In genomic region chr11:60412173-60412572, GRCm38 (mm10) we compare ENCODE assay signal across 9 mouse cellular contexts. TPM values are rescaled to one million over a fixed set of nuclear protein-coding genes. Genes with fewer than 3 reads are reported as not detected.
A peak's percentile ranks its signal among the peaks of the same experiment; 100 is the strongest.
DNase-seq lines count a peak whose midpoint lies in the region; ATAC-seq and TF ChIP-seq lines count a peak whose summit lies in the region.
"Had no signal": no experiment of that assay in that cellular context is flagged by ENCODE, and none has a peak within 500 bp of the region (broad histone marks: within the 10 kb centered on the region; RNA-seq: fewer than 3 reads in every experiment).

No protein-coding gene starts in this region.

- peak; percentile 64 for TF ChIP-seq CTCF in heart, postnatal 0 days (IDR thresholded peaks at IDR 0.05; ENCODE audit: low read depth)

- H3K4me3 ChIP-seq in heart, postnatal 0 days (ENCODE audit: low read depth, low read length) = no peak overlapping the region
- H3K4me3 ChIP-seq: embryonic facial prominence, embryonic 15.5 days had no signal

- peaks cover 31% of the 10 kb centered on the region for H3K36me3 ChIP-seq in heart, postnatal 0 days (replicated peaks; ENCODE audit: control insufficient read depth, insufficient read depth, low read length)

- no peaks in the 10 kb centered on the region for H3K27me3 ChIP-seq in heart, postnatal 0 days (ENCODE audit: control insufficient read depth, insufficient read depth, low read length)
- H3K27me3 ChIP-seq: embryonic facial prominence, embryonic 15.5 days had no signal

- no peak for TF ChIP-seq EP300 in heart, postnatal 0 days (IDR thresholded peaks at IDR 0.05; ENCODE audit: low read depth)

- H3K4me2 ChIP-seq in heart, postnatal 0 days (ENCODE audit: low read depth, low read length) = no peak overlapping the region
- H3K4me2 ChIP-seq: embryonic facial prominence, embryonic 15.5 days had no signal

- H3K9ac ChIP-seq in heart, postnatal 0 days (replicated peaks; ENCODE audit: low read depth, low read length) = no peak overlapping the region
- H3K9ac ChIP-seq: embryonic facial prominence, embryonic 15.5 days had no signal

- no peak for ATAC-seq in heart, postnatal 0 days (ENCODE audit: insufficient read depth, low read depth)

- 9% methylated on average over 3 of the region's 3 CpGs for WGBS in heart, postnatal 0 days

- H3K27ac ChIP-seq in heart, postnatal 0 days (ENCODE audit: low read depth) = no peak overlapping the region
- H3K27ac ChIP-seq: embryonic facial prominence, embryonic 15.5 days had no signal

- 0 out of 2 replicates have a peak, but pooled peaks cover 5% of the 10 kb centered on the region for H3K4me1 ChIP-seq in heart, postnatal 0 days (ENCODE audit: control insufficient read depth, insufficient read depth)

- DNase-seq in heart, postnatal 0 days (ENCODE audit: low spot score) = peak; percentile 61
- no peak for DNase-seq in heart, adult 11 months
- peak; percentile 74 for DNase-seq in CD4-positive helper T cell, adult 2 months (ENCODE audit: low read depth, low spot score)
- DNase-seq in adrenal gland, adult 2 months = peak; percentile 52
- DNase-seq in embryo, embryonic 9.5 days (ENCODE audit: extremely low spot score) = peak; percentile 53
- peak; percentile 84 for DNase-seq in layer of hippocampus, adult 11-12 months (ENCODE audit: low spot score)
- DNase-seq in lung, postnatal 36 days = peak; percentile 92
- DNase-seq in thymus, postnatal 25 days = peak; percentile 60

- H3K9me3 ChIP-seq in heart, postnatal 0 days (replicated peaks; ENCODE audit: control insufficient read depth, low read length) = no peaks in the 10 kb centered on the region
- H3K9me3 ChIP-seq: embryonic facial prominence, embryonic 15.5 days had no signal

RNA-seq across cellular contexts. Expression of gene Gid4, which starts 4.8 kb away (rescaled TPM):
- total RNA-seq in heart, postnatal 0 days (2014; rRNA removed; ENCODE audit: low replicate concordance) = 20.6 and 24.2 TPM in 2 replicates
- polyA plus RNA-seq in heart, postnatal 0 days (2015; fragmentation: Nextera tagmentation; extraction: Ambion mirVana) = 11.8 and 12.8 TPM in 2 replicates
- 10 to 100 TPM; 45.9 to 53.9 TPM for total RNA-seq in adrenal gland, adult 2 months (2021)
- 52.7 and 56.1 TPM in 2 replicates for polyA plus RNA-seq in adrenal gland, adult 2 months (2012; rRNA removed)

RNA-seq across cellular contexts. Expression of gene Atpaf2, which starts 6.1 kb away (rescaled TPM):
- 42.2 and 45.7 TPM in 2 replicates for total RNA-seq in heart, postnatal 0 days (2014; rRNA removed; ENCODE audit: low replicate concordance)
- polyA plus RNA-seq in heart, postnatal 0 days (2015; fragmentation: Nextera tagmentation; extraction: Ambion mirVana) = 43.2 and 44.1 TPM in 2 replicates
- total RNA-seq in adrenal gland, adult 2 months (2021) = 10 to 100 TPM; 81.2 to 90.9 TPM
- polyA plus RNA-seq in adrenal gland, adult 2 months (2012; rRNA removed) = 48.7 and 51.3 TPM in 2 replicates

RNA-seq across cellular contexts. Expression of gene Drg2, which starts 42.2 kb away (rescaled TPM):
- total RNA-seq in heart, postnatal 0 days (2014; rRNA removed; ENCODE audit: low replicate concordance) = 56.1 and 61.6 TPM in 2 replicates
- polyA plus RNA-seq in heart, postnatal 0 days (2015; fragmentation: Nextera tagmentation; extraction: Ambion mirVana) = 44.0 and 45.6 TPM in 2 replicates
- 10 to 100 TPM; 63.2 to 72.2 TPM for total RNA-seq in adrenal gland, adult 2 months (2021)
- polyA plus RNA-seq in adrenal gland, adult 2 months (2012; rRNA removed) = 36.6 and 40.5 TPM in 2 replicates

RNA-seq across cellular contexts. Expression of gene Myo15, which starts 57.0 kb away (rescaled TPM):
- not detected in 2 replicates for total RNA-seq in heart, postnatal 0 days (2014; rRNA removed; ENCODE audit: low replicate concordance)
- polyA plus RNA-seq in heart, postnatal 0 days (2015; fragmentation: Nextera tagmentation; extraction: Ambion mirVana) = 0.01 TPM in 1 of 2 replicates, not detected in the other
- under 1 TPM; 0.14 to 0.20 TPM for total RNA-seq in adrenal gland, adult 2 months (2021)
- 0.26 and 0.47 TPM in 2 replicates for polyA plus RNA-seq in adrenal gland, adult 2 months (2012; rRNA removed)

RNA-seq across cellular contexts. Expression of gene Drc3, which starts 59.0 kb away (rescaled TPM):
- 2.0 and 2.9 TPM in 2 replicates for total RNA-seq in heart, postnatal 0 days (2014; rRNA removed; ENCODE audit: low replicate concordance)
- 2.1 and 2.9 TPM in 2 replicates for polyA plus RNA-seq in heart, postnatal 0 days (2015; fragmentation: Nextera tagmentation; extraction: Ambion mirVana)
- 1 to 10 TPM in 1 of 2 experiments, under 1 TPM in 1; 0.61 to 1.5 TPM for total RNA-seq in adrenal gland, adult 2 months (2021)
- 0.90 and 1.0 TPM in 2 replicates for polyA plus RNA-seq in adrenal gland, adult 2 months (2012; rRNA removed)
